Mouse (Mus musculus) adrenal gland (tissue): ENCODE data around the gene Cdx2.

Source experiments
- intact Hi-C: fragments of 180-260 bp; cut with DNase I; formaldehyde crosslinking; loops from one replicate; pipeline ENCODE4 v1.15.1; 2025

The Cdx2 gene

GRCm38 (mm10) chr5:147317321-147317720, 10.3 kb upstream of the Cdx2 start:
- intact Hi-C loops: loop anchor here (10.0 kb wide), 1 partner anchor 613 kb away; no protein-coding TSS in a partner anchor

- intact Hi-C loops: loop anchor here (10.0 kb wide), 1 partner anchor 611 kb away; no protein-coding TSS in a partner anchor
Observed at GRCm38 (mm10) chr5:147315432-147316075, 8.5 kb upstream of the Cdx2 start.

- intact Hi-C loops: loop anchor here (10.0 kb wide), 1 partner anchor 610 kb away; no protein-coding TSS in a partner anchor
Observed at GRCm38 (mm10) chr5:147314646-147315431, 7.8 kb upstream of the Cdx2 start.

GRCm38 (mm10) chr5:147312830-147313685, 6.0 kb upstream of the Cdx2 start:
- intact Hi-C loops: loop anchor here (10.0 kb wide), 1 partner anchor 608 kb away; no protein-coding TSS in a partner anchor

- intact Hi-C loops: loop anchor here (10.0 kb wide), 1 partner anchor 605 kb away; no protein-coding TSS in a partner anchor
Observed at GRCm38 (mm10) chr5:147309786-147310185, 2.7 kb upstream of the Cdx2 start.

- intact Hi-C loops: no loop called here
Observed at GRCm38 (mm10) chr5:147308451-147308850, 1.4 kb upstream of the Cdx2 start.

GRCm38 (mm10) chr5:147307398-147307785, 322 bp upstream of the Cdx2 start:
- intact Hi-C loops: no loop called here

GRCm38 (mm10) chr5:147305856-147306637, 1.0 kb downstream of the Cdx2 start:
- intact Hi-C loops: no loop called here

GRCm38 (mm10) chr5:147305166-147305565, 1.9 kb downstream of the Cdx2 start:
- intact Hi-C loops: no loop called here

- intact Hi-C loops: no loop called here
Observed at GRCm38 (mm10) chr5:147304276-147305155, 2.6 kb downstream of the Cdx2 start.

GRCm38 (mm10) chr5:147302746-147303400, 4.2 kb downstream of the Cdx2 start:
- intact Hi-C loops: no loop called here

GRCm38 (mm10) chr5:147302141-147302540, 4.9 kb downstream of the Cdx2 start:
- intact Hi-C loops: no loop called here

GRCm38 (mm10) chr5:147301781-147302070, 5.3 kb downstream of the Cdx2 start:
- intact Hi-C loops: no loop called here

GRCm38 (mm10) chr5:147300917-147301780, 5.9 kb downstream of the Cdx2 start:
- intact Hi-C loops: no loop called here

GRCm38 (mm10) chr5:147300001-147300363, 7.1 kb downstream of the Cdx2 start:
- intact Hi-C loops: no loop called here

GRCm38 (mm10) chr5:147299255-147300000, 7.6 kb downstream of the Cdx2 start:
- intact Hi-C loops: no loop called here

- intact Hi-C loops: no loop called here
Observed at GRCm38 (mm10) chr5:147297249-147297648, 9.8 kb downstream of the Cdx2 start.

GRCm38 (mm10) chr5:147294121-147294520, 12.9 kb downstream of the Cdx2 start:
- intact Hi-C loops: no loop called here
